Mouse (Mus musculus): ENCODE measurements at regions not wholly inside any gene's neighbourhood (a gene's known extent, or its start where the extent isn't known, plus 50 kb on each side); places are given as distances from the start of the nearest gene placed in this dataset.

GRCm38 (mm10) chr7:36892776-36893500 lies 195.0 kb downstream of the Tshz3 start:
- Histone ChIP-seq H3K4me3 (replicated peaks) (no peak overlapping the region), H3K4me1 (peaks cover 33% of the 10 kb centered on the region), H3K9me3 (replicated peaks) (no peaks in the 10 kb centered on the region), H3K27ac (replicated peaks) (peak overlapping the region; percentile 60), H3K9ac (replicated peaks) (no peak overlapping the region), H3K36me3 (no peaks in the 10 kb centered on the region), H3K27me3 (replicated peaks) (no peaks in the 10 kb centered on the region), H3K4me2 (no peak overlapping the region)
- ATAC-seq (ENCODE audit: low FRiP score), result 0 out of 2 replicates have a peak, but pooled peaks have one; percentile 28
- 37% methylated on average over 18 of the region's 18 CpGs for WGBS

- no peak overlapping the region for H3K4me3 ChIP-seq (replicated peaks)
- peak overlapping the region; percentile 56; the same call in 1 of the 2 replicates for H3K27ac ChIP-seq (replicated peaks)
- H3K9ac ChIP-seq (replicated peaks), result no peak overlapping the region
- no peaks in the 10 kb centered on the region for H3K27me3 ChIP-seq (replicated peaks)
- ATAC-seq (ENCODE audit: low FRiP score), result peak; percentile 61; the same call in 1 of the 2 replicates
- H3K4me2 ChIP-seq, result peak overlapping the region; percentile 19; the same call in 1 of the 2 replicates
- 31% methylated on average over 12 of the region's 12 CpGs for WGBS
- H3K9me3 ChIP-seq (replicated peaks), result no peaks in the 10 kb centered on the region
- peaks cover 36% of the 10 kb centered on the region for H3K4me1 ChIP-seq
- H3K36me3 ChIP-seq, result no peaks in the 10 kb centered on the region
Measured at GRCm38 (mm10) chr7:36896339-36896738, 198.4 kb downstream of the Tshz3 start.

DNA sequence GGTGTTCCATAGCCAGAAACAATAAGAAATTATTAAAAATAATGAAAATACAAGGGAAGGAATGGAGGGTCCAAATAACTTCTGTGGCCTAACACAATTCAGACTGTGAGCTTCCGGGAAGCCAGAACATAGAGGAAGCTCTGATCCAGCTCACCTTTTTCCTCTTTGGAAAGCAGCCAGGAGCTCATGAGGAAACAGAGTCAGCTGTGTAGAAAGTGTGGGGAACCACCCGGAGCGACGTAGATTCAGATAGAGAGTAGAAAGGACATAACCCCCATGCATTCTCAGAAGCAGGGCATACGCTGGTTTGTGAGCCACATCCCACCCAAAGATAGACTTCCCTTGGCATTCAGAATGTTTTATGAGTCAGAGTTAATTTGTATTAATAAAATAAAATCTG lies 203.6 kb downstream of the Tshz3 start:
- Histone ChIP-seq H3K4me1 (peaks cover 15% of the 10 kb centered on the region), H3K9ac (replicated peaks) (no peak overlapping the region), H3K4me3 (replicated peaks) (no peak overlapping the region), H3K36me3 (no peaks in the 10 kb centered on the region), H3K27me3 (replicated peaks) (no peaks in the 10 kb centered on the region), H3K4me2 (no peak overlapping the region), H3K27ac (replicated peaks) (no peak overlapping the region), H3K9me3 (replicated peaks) (no peaks in the 10 kb centered on the region)
- ATAC-seq (ENCODE audit: low FRiP score), result no peak
- 86% methylated on average over 5 of the region's 5 CpGs for WGBS

GRCm38 (mm10) chr7:36913304-36913703 lies 215.4 kb downstream of the Tshz3 start:
- H3K4me2 ChIP-seq, result no peak overlapping the region
- 86% methylated on average over 3 of the region's 3 CpGs for WGBS
- H3K4me3 ChIP-seq (replicated peaks), result no peak overlapping the region
- H3K27ac ChIP-seq (replicated peaks), result no peak overlapping the region
- no peaks in the 10 kb centered on the region for H3K36me3 ChIP-seq
- no peaks in the 10 kb centered on the region for H3K27me3 ChIP-seq (replicated peaks)
- H3K9ac ChIP-seq (replicated peaks), result no peak overlapping the region
- no peaks in the 10 kb centered on the region for H3K9me3 ChIP-seq (replicated peaks)
- no peak for ATAC-seq (ENCODE audit: low FRiP score)
- no peaks in the 10 kb centered on the region for H3K4me1 ChIP-seq

DNA sequence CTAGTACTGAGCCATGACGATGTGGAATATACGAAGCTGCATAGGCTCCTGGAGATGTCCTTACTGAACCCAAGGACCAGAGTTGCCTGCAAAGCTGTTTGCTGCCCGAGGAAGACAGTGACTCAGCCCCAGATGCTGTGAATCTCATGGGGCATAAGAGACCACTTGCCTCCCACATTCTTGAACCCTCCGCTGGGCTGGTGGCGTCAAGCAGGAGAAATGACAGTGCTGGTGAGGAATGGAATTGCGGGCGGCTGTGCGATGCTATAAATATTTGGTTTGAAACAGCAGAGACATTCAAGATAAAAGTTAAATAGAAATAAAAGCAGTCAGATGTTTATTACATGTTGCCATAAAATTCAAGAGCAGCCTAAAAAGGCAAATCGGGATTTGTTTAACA lies 216.3 kb downstream of the Tshz3 start:
- Histone ChIP-seq H3K4me2 (no peak overlapping the region), H3K36me3 (no peaks in the 10 kb centered on the region), H3K4me1 (no peaks in the 10 kb centered on the region), H3K27me3 (replicated peaks) (no peaks in the 10 kb centered on the region), H3K27ac (replicated peaks) (no peak overlapping the region), H3K9me3 (replicated peaks) (no peaks in the 10 kb centered on the region), H3K9ac (replicated peaks) (no peak overlapping the region), H3K4me3 (replicated peaks) (no peak overlapping the region)
- 76% methylated on average over 9 of the region's 9 CpGs for WGBS
- no peak for ATAC-seq (ENCODE audit: low FRiP score)

DNA sequence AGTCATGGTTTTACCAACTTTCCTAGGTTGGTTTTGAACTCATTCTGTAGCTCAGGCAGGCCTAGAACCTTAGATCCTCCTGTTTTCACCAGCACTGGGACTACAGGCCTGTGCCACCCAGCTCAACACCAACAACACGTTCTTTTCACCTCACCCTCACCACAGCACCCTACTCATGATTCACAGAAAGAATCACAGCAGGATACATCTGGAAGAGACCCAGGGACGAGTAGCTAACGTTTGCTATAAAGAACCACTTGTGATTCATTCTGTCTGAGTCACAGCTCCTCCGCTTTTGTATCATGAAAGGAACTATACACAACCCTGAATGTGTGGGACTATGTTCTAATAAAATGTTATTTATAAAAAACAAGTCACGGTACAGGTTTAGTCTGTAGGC lies 217.3 kb downstream of the Tshz3 start:
- H3K9me3 ChIP-seq (replicated peaks), result no peaks in the 10 kb centered on the region
- no peaks in the 10 kb centered on the region for H3K4me1 ChIP-seq
- WGBS, result 71% methylated on average over 5 of the region's 5 CpGs

GRCm38 (mm10) chr7:36917011-36917410 lies 219.1 kb downstream of the Tshz3 start:
- WGBS, result 71% methylated on average over 9 of the region's 9 CpGs

More for the DNA sequence above, 217.3 kb downstream of the Tshz3 start:
- Histone ChIP-seq H3K4me3 (replicated peaks) (no peak overlapping the region), H3K9ac (replicated peaks) (no peak overlapping the region), H3K27me3 (replicated peaks) (no peaks in the 10 kb centered on the region), H3K27ac (replicated peaks) (no peak overlapping the region), H3K4me2 (no peak overlapping the region), H3K36me3 (no peaks in the 10 kb centered on the region)
- no peak for ATAC-seq (ENCODE audit: low FRiP score)

DNA sequence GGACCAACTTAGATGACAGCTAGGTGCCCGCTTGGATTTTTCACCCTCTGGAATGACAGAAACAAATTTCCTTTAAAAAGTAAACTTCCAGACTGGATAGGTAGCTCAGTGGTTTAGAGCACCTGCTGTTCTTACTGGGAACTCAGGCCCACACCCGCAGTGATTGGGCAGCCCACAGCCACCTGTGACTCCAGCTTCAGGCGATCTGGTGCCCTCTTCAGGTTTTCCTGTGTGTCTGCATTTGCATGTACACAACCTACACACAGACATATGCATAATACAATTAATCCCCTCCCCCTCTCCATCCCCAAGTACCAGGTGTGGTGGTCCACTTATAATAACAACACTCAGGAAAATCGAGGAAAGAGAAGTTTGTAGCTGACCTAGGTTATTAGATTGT lies 221.5 kb downstream of the Tshz3 start:
- 91% methylated on average over 4 of the region's 4 CpGs for WGBS
- H3K4me3 ChIP-seq (replicated peaks), result no peak overlapping the region

More at GRCm38 (mm10) chr7:36917011-36917410, 219.1 kb downstream of the Tshz3 start:
- H3K4me3 ChIP-seq (replicated peaks), result no peak overlapping the region
- no peaks in the 10 kb centered on the region for H3K27me3 ChIP-seq (replicated peaks)
- no peak overlapping the region for H3K9ac ChIP-seq (replicated peaks)
- H3K4me2 ChIP-seq, result no peak overlapping the region
- ATAC-seq (ENCODE audit: low FRiP score), result no peak
- no peaks in the 10 kb centered on the region for H3K9me3 ChIP-seq (replicated peaks)
- H3K4me1 ChIP-seq, result no peaks in the 10 kb centered on the region
- H3K27ac ChIP-seq (replicated peaks), result no peak overlapping the region
- no peaks in the 10 kb centered on the region for H3K36me3 ChIP-seq

GRCm38 (mm10) chr7:36921003-36921402 lies 223.1 kb downstream of the Tshz3 start:
- Histone ChIP-seq H3K27ac (replicated peaks) (no peak overlapping the region), H3K9ac (replicated peaks) (no peak overlapping the region), H3K4me2 (no peak overlapping the region), H3K27me3 (replicated peaks) (no peaks in the 10 kb centered on the region), H3K4me1 (no peaks in the 10 kb centered on the region), H3K36me3 (no peaks in the 10 kb centered on the region), H3K4me3 (replicated peaks) (no peak overlapping the region), H3K9me3 (replicated peaks) (no peaks in the 10 kb centered on the region)
- ATAC-seq (ENCODE audit: low FRiP score), result no peak
- 77% methylated on average over 14 of the region's 14 CpGs for WGBS

More for the DNA sequence above, 221.5 kb downstream of the Tshz3 start:
- no peaks in the 10 kb centered on the region for H3K4me1 ChIP-seq
- no peaks in the 10 kb centered on the region for H3K27me3 ChIP-seq (replicated peaks)
- no peak overlapping the region for H3K4me2 ChIP-seq
- no peaks in the 10 kb centered on the region for H3K9me3 ChIP-seq (replicated peaks)
- H3K27ac ChIP-seq (replicated peaks), result no peak overlapping the region
- no peak for ATAC-seq (ENCODE audit: low FRiP score)
- no peak overlapping the region for H3K9ac ChIP-seq (replicated peaks)
- H3K36me3 ChIP-seq, result no peaks in the 10 kb centered on the region

DNA sequence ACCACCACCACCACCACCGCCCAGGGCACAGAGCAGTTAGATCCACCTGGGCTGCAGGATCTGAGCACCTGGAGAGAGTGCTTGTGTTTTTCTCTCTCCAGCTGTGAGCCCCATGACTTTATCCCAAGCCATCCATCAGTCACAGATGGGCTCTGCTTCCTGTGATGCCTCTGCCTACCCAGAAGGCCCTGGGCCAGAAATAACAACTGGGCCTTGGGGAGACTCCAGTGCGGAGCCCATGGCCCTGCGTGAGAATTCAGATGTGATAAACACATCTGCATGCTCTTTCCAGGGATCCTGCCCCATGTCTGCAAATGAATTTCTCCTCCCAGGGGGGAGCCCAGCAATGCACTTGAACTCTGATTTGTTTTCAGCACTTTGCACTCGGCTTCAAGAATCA lies 235.6 kb downstream of the Tshz3 start:
- H3K9ac ChIP-seq (replicated peaks), result no peak overlapping the region
- H3K4me2 ChIP-seq, result no peak overlapping the region
- H3K27ac ChIP-seq (replicated peaks), result no peak overlapping the region
- no peak for ATAC-seq (ENCODE audit: low FRiP score)
- 37% methylated on average over 3 of the region's 4 CpGs for WGBS
- peaks cover 20% of the 10 kb centered on the region for H3K4me1 ChIP-seq
- H3K9me3 ChIP-seq (replicated peaks), result no peaks in the 10 kb centered on the region
- no peak overlapping the region for H3K4me3 ChIP-seq (replicated peaks)
- no peaks in the 10 kb centered on the region for H3K36me3 ChIP-seq
- no peaks in the 10 kb centered on the region for H3K27me3 ChIP-seq (replicated peaks)

GRCm38 (mm10) chr7:36934792-36935555 lies 237.1 kb downstream of the Tshz3 start:
- peak overlapping the region; percentile 19; the same call in 1 of the 2 replicates for H3K4me2 ChIP-seq
- no peak overlapping the region for H3K9ac ChIP-seq (replicated peaks)
- H3K36me3 ChIP-seq, result no peaks in the 10 kb centered on the region
- no peaks in the 10 kb centered on the region for H3K9me3 ChIP-seq (replicated peaks)
- no peaks in the 10 kb centered on the region for H3K27me3 ChIP-seq (replicated peaks)
- peak overlapping the region; percentile 33; the same call in 1 of the 2 replicates for H3K27ac ChIP-seq (replicated peaks)
- H3K4me3 ChIP-seq (replicated peaks), result no peak overlapping the region
- 59% methylated on average over 21 of the region's 21 CpGs for WGBS
- peaks cover 20% of the 10 kb centered on the region for H3K4me1 ChIP-seq
- ATAC-seq (ENCODE audit: low FRiP score), result peak; percentile 69

DNA sequence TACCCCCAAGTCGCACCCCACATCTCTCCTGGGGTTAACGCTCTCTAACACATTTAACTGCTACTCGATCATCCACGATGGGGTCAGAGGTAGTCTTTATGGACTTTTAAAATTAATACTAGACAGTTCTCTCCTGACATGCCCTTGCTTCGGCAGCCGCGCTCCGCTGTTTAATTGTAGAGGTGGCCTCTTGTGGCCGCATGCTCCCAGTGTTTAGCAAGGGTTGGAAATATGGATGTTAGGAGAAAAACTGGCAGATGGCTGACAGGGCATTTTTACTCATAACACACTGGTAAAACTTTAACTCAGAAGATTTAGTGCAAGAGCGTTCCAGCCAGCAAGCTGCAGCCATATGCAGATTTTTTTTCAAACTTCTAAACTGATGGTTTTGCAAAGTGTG lies 242.7 kb downstream of the Tshz3 start:
- peaks cover 37% of the 10 kb centered on the region for H3K4me1 ChIP-seq
- H3K27ac ChIP-seq (replicated peaks), result no peak overlapping the region
- no peaks in the 10 kb centered on the region for H3K36me3 ChIP-seq
- H3K27me3 ChIP-seq (replicated peaks), result no peaks in the 10 kb centered on the region
- no peaks in the 10 kb centered on the region for H3K9me3 ChIP-seq (replicated peaks)
- H3K4me3 ChIP-seq (replicated peaks), result no peak overlapping the region
- 58% methylated on average over 10 of the region's 10 CpGs for WGBS
- no peak overlapping the region for H3K4me2 ChIP-seq
- ATAC-seq (ENCODE audit: low FRiP score), result no peak
- no peak overlapping the region for H3K9ac ChIP-seq (replicated peaks)

Measured in neural tube, embryonic 15.5 days (tissue).